Mouse (Mus musculus) liver, embryonic 14.5 days (tissue): ENCODE data around the gene Fryl. TPM values are rescaled to one million over a fixed set of nuclear protein-coding genes. Genes with fewer than 3 reads are reported as not detected.

ENCODE experiments used
- ATAC-seq: fragments of 200-750 bp; cut with Nextera tagmentation; 2 replicates; pipeline ENCODE4 v1.8.0; 2017; ENCODE audit warnings: moderate number of reproducible peaks, mild to moderate bottlenecking, moderate library complexity; ENCODE audit not compliant: insufficient read depth
- DNase-seq, 3 experiments: peaks; one replicate each; pipeline ENCODE4 v3.0.0-alpha.2; 2012 to 2013; ENCODE audit warnings: low read depth in 3 of 3, low spot score in 3 of 3
- H3K27ac ChIP-seq: fragments of 300-500 bp; sonication (generic); 2 replicates; pipeline ENCODE4 v1.5.1; 2014; ENCODE audit warnings: moderate library complexity, mild to moderate bottlenecking, control low read depth, inconsistent platforms
- H3K27me3 ChIP-seq: fragments of 300-500 bp; sonication (generic); 2 replicates; pipeline ENCODE4 v1.6.1; 2014; ENCODE audit warnings: mild to moderate bottlenecking, low read length, moderate library complexity; ENCODE audit not compliant: control insufficient read depth, insufficient read depth
- H3K36me3 ChIP-seq: fragments of 300-500 bp; sonication (generic); replicated peaks from 2 replicates; pipeline ENCODE4 v1.6.1; 2014; ENCODE audit warnings: low read depth; ENCODE audit not compliant: control insufficient read depth, insufficient read depth
- H3K4me1 ChIP-seq, 2 experiments: fragments of 200-500 bp in 1 of 2; fragments of 300-500 bp in 1 of 2; sonication (generic) in 1 of 2; replicated peaks; 2 replicates each; pipeline ENCODE4 v1.6.1; 2012 to 2014; ENCODE audit warnings: antibody characterized with exemption in 1 of 2, inconsistent platforms in 1 of 2, low read length in 1 of 2; ENCODE audit not compliant: control insufficient read depth in 2 of 2, insufficient read depth in 2 of 2
- H3K4me2 ChIP-seq: fragments of 300-500 bp; sonication (generic); 2 replicates; pipeline ENCODE4 v1.6.1; 2014; ENCODE audit warnings: low read depth, mild to moderate bottlenecking, control low read depth, moderate library complexity
- H3K4me3 ChIP-seq, 2 experiments: fragments of 200-500 bp in 1 of 2; fragments of 300-500 bp in 1 of 2; sonication (generic) in 1 of 2; 2 replicates each; pipeline ENCODE4 v1.5.1; 2012 to 2014; ENCODE audit warnings: low read depth in 2 of 2, low read length in 2 of 2, mild to moderate bottlenecking in 2 of 2, control low read depth in 1 of 2, inconsistent platforms in 1 of 2, moderate library complexity in 1 of 2; ENCODE audit not compliant: insufficient read depth in 1 of 2
- H3K9ac ChIP-seq: fragments of 300-500 bp; sonication (generic); replicated peaks from 2 replicates; pipeline ENCODE4 v1.6.1; 2014; ENCODE audit warnings: mild to moderate bottlenecking, control low read depth, moderate library complexity
- H3K9me3 ChIP-seq: fragments of 300-500 bp; sonication (generic); 2 replicates; pipeline ENCODE4 v1.6.1; 2016; ENCODE audit warnings: low read length, mixed read lengths; ENCODE audit not compliant: control insufficient read depth
- CTCF ChIP-seq: IDR thresholded peaks from 2 replicates; pipeline ENCODE4 v1.5.1; 2016; ENCODE audit warnings: antibody characterized with exemption, low read depth, control low read depth
- EP300 ChIP-seq: IDR thresholded peaks from 2 replicates; pipeline ENCODE4 v1.6.1; 2016; ENCODE audit warnings: antibody characterized with exemption, low read depth
- WGBS: fragments of 180-500 bp; shearing (Covaris S2); extraction: QIAGEN DNeasy Blood & Tissue Kit; methylation state at CpG from one replicate; pipeline ENCODE4 v1.1.7; 2014; ENCODE audit not compliant: insufficient replicate concordance; 5-methylcytosine and 5-hydroxymethylcytosine counted together
- polyA plus RNA-seq, 2 experiments: library from polyadenylated mRNA; depleted of rRNA in 1 of 2; stranded (reverse) in 1 of 2; unstranded in 1 of 2; fragments of >200 nt; fragmentation: Nextera tagmentation in 1 of 2; extraction: Ambion mirVana in 1 of 2; gene quantifications; 2 replicates each; pipeline versions ENCODE4 v1.2.1 to v1.2.3; 2012 to 2014

Fryl gene
- polyA plus RNA-seq, 2 experiments: 22.1 to 41.8 TPM

GRCm38 (mm10) chr5:73193627-73194026 lies 62.8 kb downstream of the Fryl start:
- Histone ChIP-seq H3K27me3 (no peaks in the 10 kb centered on the region), H3K4me3 (peak overlapping the region; percentile 45 to 48), H3K9me3 (no peaks in the 10 kb centered on the region; the same call in 1 of the 2 replicates), H3K9ac (peak overlapping the region; percentile 68), H3K4me1 (peaks cover 36 to 46% of the 10 kb centered on the region in 2 experiments), H3K4me2 (peak overlapping the region; percentile 84), H3K36me3 (peaks cover 6% of the 10 kb centered on the region), H3K27ac (peak overlapping the region; percentile 99)
- DNase-seq (peak; percentile 72 to 79 (median 77)), ATAC-seq (peak; percentile 78)
- TF ChIP-seq EP300: peak; percentile 81
- no peak for TF ChIP-seq CTCF
- 6% methylated on average over 10 of the region's 10 CpGs for WGBS

- Histone ChIP-seq H3K4me3 (peak overlapping the region in 1 of 2 experiments; percentile 45; a peak in 2 of 4 replicates), H3K27ac (peak overlapping the region; percentile 99), H3K4me2 (peak overlapping the region; percentile 84), H3K9ac (peak overlapping the region; percentile 68), H3K36me3 (peaks cover 10% of the 10 kb centered on the region), H3K27me3 (no peaks in the 10 kb centered on the region), H3K9me3 (no peaks in the 10 kb centered on the region), H3K4me1 (peaks cover 42 to 50% of the 10 kb centered on the region in 2 experiments)
- WGBS: 75% methylated on average over 13 of the region's 13 CpGs
- no peak for ATAC-seq
- DNase-seq: no peak
- TF ChIP-seq EP300: no peak
- TF ChIP-seq CTCF: no peak
Measured at GRCm38 (mm10) chr5:73192870-73193576, 63.4 kb downstream of the Fryl start.

- H3K9me3 ChIP-seq: no peaks in the 10 kb centered on the region
- H3K4me2 ChIP-seq: peak overlapping the region; percentile 75
- peak overlapping the region; percentile 91 for H3K9ac ChIP-seq
- H3K27ac ChIP-seq: peak overlapping the region; percentile 99
- peaks cover 19% of the 10 kb centered on the region for H3K36me3 ChIP-seq
- no peaks in the 10 kb centered on the region for H3K27me3 ChIP-seq
- H3K4me1 ChIP-seq: peaks cover 48 to 58% of the 10 kb centered on the region in 2 experiments
- TF ChIP-seq EP300: peak; percentile 97
- TF ChIP-seq CTCF: no peak
- DNase-seq (peak; percentile 92 to 93 (median 93)), ATAC-seq (peak; percentile 89)
- WGBS: 10% methylated on average over 11 of the region's 11 CpGs
- peak overlapping the region; percentile 78 to 95 for H3K4me3 ChIP-seq
Measured at GRCm38 (mm10) chr5:73191765-73192164, 64.7 kb downstream of the Fryl start.

- no peak for ATAC-seq
- TF ChIP-seq EP300: no peak
- no peak for TF ChIP-seq CTCF
- 76% methylated on average over 5 of the region's 5 CpGs for WGBS
Measured at GRCm38 (mm10) chr5:73190164-73190563, 66.3 kb downstream of the Fryl start.

GRCm38 (mm10) chr5:73189443-73190160 lies 66.8 kb downstream of the Fryl start:
- Histone ChIP-seq H3K27me3 (no peaks in the 10 kb centered on the region), H3K4me3 (peak overlapping the region; percentile 78 to 90), H3K27ac (peak overlapping the region; percentile 72), H3K4me2 (peak overlapping the region; percentile 75), H3K36me3 (peaks cover 23% of the 10 kb centered on the region), H3K4me1 (peaks cover 46 to 55% of the 10 kb centered on the region in 2 experiments), H3K9ac (peak overlapping the region; percentile 60), H3K9me3 (no peaks in the 10 kb centered on the region)
- ATAC-seq (no peak), DNase-seq (peak in 1 of 3 experiments; percentile 44)
- 70% methylated on average over 9 of the region's 9 CpGs for whole genome bisulfite sequencing
- TF ChIP-seq CTCF (no peak), EP300 (no peak)

More at GRCm38 (mm10) chr5:73190164-73190563, 66.3 kb downstream of the Fryl start:
- peak overlapping the region; percentile 60 for H3K9ac ChIP-seq
- no peaks in the 10 kb centered on the region for H3K27me3 ChIP-seq
- H3K9me3 ChIP-seq: no peaks in the 10 kb centered on the region
- no peak for DNase-seq
- H3K4me1 ChIP-seq: peaks cover 48 to 58% of the 10 kb centered on the region in 2 experiments
- H3K36me3 ChIP-seq: peaks cover 23% of the 10 kb centered on the region
- peak overlapping the region; percentile 75 for H3K4me2 ChIP-seq
- peak overlapping the region; percentile 78 to 90 for H3K4me3 ChIP-seq
- H3K27ac ChIP-seq: peak overlapping the region; percentile 72
